Mouse (Mus musculus) stomach, embryonic 14.5 days (tissue): ENCODE data around the gene Gm17268. TPM values are rescaled to one million over a fixed set of nuclear protein-coding genes. Genes with fewer than 3 reads are reported as not detected.

ENCODE experiments used
- ATAC-seq: fragments of 200-750 bp; cut with Nextera tagmentation; 2 replicates; pipeline ENCODE4 v1.8.0; 2017; ENCODE audit warnings: low read depth, moderate TSS enrichment; ENCODE audit not compliant: insufficient number of reproducible peaks, insufficient read depth, low FRiP score
- H3K27ac ChIP-seq: fragments of 300-500 bp; sonication (generic); 2 replicates; pipeline ENCODE4 v1.5.1; 2014; ENCODE audit warnings: mild to moderate bottlenecking, low read length, moderate library complexity, mixed read lengths
- H3K27me3 ChIP-seq: fragments of 300-500 bp; sonication (generic); 2 replicates; pipeline ENCODE4 v1.6.1; 2014; ENCODE audit warnings: low read length, control low read depth, mixed read lengths; ENCODE audit not compliant: control insufficient read depth, insufficient read depth
- H3K36me3 ChIP-seq: fragments of 300-500 bp; sonication (generic); 2 replicates; pipeline ENCODE4 v1.6.1; 2014; ENCODE audit warnings: mild to moderate bottlenecking, control low read depth, low read length, moderate library complexity, mixed read lengths; ENCODE audit not compliant: control insufficient read depth, insufficient read depth
- H3K4me1 ChIP-seq: fragments of 300-500 bp; sonication (generic); 2 replicates; pipeline ENCODE4 v1.6.1; 2014; ENCODE audit warnings: low read length, control low read depth, mixed read lengths; ENCODE audit not compliant: control insufficient read depth, insufficient read depth
- H3K4me2 ChIP-seq: fragments of 300-500 bp; sonication (generic); replicated peaks from 2 replicates; pipeline ENCODE4 v1.6.1; 2014; ENCODE audit warnings: low read depth, low read length, control low read depth
- H3K4me3 ChIP-seq: fragments of 300-500 bp; sonication (generic); 2 replicates; pipeline ENCODE4 v1.5.1; 2014; ENCODE audit warnings: low read depth, low read length, control low read depth
- H3K9ac ChIP-seq: fragments of 300-500 bp; sonication (generic); replicated peaks from 2 replicates; pipeline ENCODE4 v1.6.1; 2014; ENCODE audit warnings: low read depth, mild to moderate bottlenecking, control low read depth, low read length, moderate library complexity, mixed read lengths
- H3K9me3 ChIP-seq: fragments of 300-500 bp; sonication (generic); 2 replicates; pipeline ENCODE4 v1.6.1; 2016; ENCODE audit warnings: low read depth, low read length, control low read depth; ENCODE audit not compliant: control insufficient read depth
- WGBS: fragments of 180-500 bp; shearing (Covaris S2); extraction: QIAGEN DNeasy Blood & Tissue Kit; methylation state at CpG from one replicate; pipeline ENCODE4 v1.1.7; 2014; 5-methylcytosine and 5-hydroxymethylcytosine counted together
- polyA plus RNA-seq: library from polyadenylated mRNA; unstranded; fragments of >200 nt; fragmentation: Nextera tagmentation; extraction: Ambion mirVana; gene quantifications from 2 replicates; pipeline ENCODE4 v1.2.1, GENCODE M21; 2014

Gene Gm17268
- polyA plus RNA-seq, 1 experiment from 2014 or later = not detected

DNA sequence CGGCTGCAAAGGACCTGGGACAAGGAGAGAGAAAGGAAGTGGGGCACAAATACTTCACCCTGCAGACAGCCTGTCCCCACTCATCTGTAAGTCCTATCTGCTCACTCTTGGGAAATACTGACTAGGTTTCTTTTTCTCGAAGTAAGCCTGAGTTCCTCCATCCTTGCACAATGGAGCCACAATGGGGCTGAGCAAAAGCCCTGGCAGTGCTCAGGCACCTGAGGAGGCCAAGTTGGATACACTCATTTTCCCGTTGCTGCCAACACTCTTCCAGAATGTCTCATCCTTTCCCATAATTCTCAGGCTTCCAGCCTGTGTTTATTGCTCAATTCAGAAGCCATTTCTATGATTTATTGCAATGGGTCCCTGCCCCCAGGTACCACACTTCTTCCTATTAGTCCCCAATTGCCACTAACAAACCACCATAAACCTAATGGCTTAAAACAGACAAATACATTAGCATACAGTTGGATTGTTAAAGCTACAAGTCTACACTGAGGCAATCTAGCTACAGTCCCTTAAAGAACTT is 834 bp upstream of the Gm17268 start:
- H3K36me3 ChIP-seq = no peaks in the 10 kb centered on the region
- 69% methylated on average over 3 of the region's 3 CpGs for WGBS
- no peak overlapping the region for H3K4me3 ChIP-seq
- no peak overlapping the region for H3K9ac ChIP-seq
- H3K27me3 ChIP-seq = no peaks in the 10 kb centered on the region
- H3K4me2 ChIP-seq = no peak overlapping the region
- H3K27ac ChIP-seq = no peak overlapping the region
- peaks cover 4% of the 10 kb centered on the region; the same call in 1 of the 2 replicates for H3K4me1 ChIP-seq
- no peak for ATAC-seq
- no peaks in the 10 kb centered on the region for H3K9me3 ChIP-seq

GRCm38 (mm10) chr11:82035857-82036256 is 2.5 kb downstream of the Gm17268 start:
- H3K4me1 ChIP-seq = peaks cover 13% of the 10 kb centered on the region; the same call in 1 of the 2 replicates
- H3K4me3 ChIP-seq = no peak overlapping the region
- no peaks in the 10 kb centered on the region for H3K27me3 ChIP-seq
- H3K4me2 ChIP-seq = no peak overlapping the region
- no peak for ATAC-seq
- H3K9ac ChIP-seq = no peak overlapping the region
- no peaks in the 10 kb centered on the region for H3K36me3 ChIP-seq
- no peaks in the 10 kb centered on the region for H3K9me3 ChIP-seq
- 83% methylated on average over 2 of the region's 2 CpGs for WGBS
- H3K27ac ChIP-seq = no peak overlapping the region

- no peak within 1 kb of the TSS for H3K4me3 ChIP-seq
- 35% methylated on average over 5 of the region's 5 CpGs for WGBS
- no peak within 1 kb of the TSS for H3K9ac ChIP-seq
- H3K36me3 ChIP-seq = no peaks in the 10 kb centered on the region
- ATAC-seq = no peak
- H3K4me2 ChIP-seq = no peak within 1 kb of the TSS
- peaks cover 13% of the 10 kb centered on the region; the same call in 1 of the 2 replicates for H3K4me1 ChIP-seq
- no peaks in the 10 kb centered on the region for H3K9me3 ChIP-seq
- no peaks in the 10 kb centered on the region for H3K27me3 ChIP-seq
- H3K27ac ChIP-seq = no peak within 1 kb of the TSS
These were observed 3.0 kb downstream of the Gm17268 start, which contains the start of gene Ccl2 for GRCm38 (mm10) chr11:82035356-82035755. Gene Ccl2, plus strand, starts transcription at chr11:82035571.

GRCm38 (mm10) chr11:82034446-82034845 is 3.9 kb downstream of the Gm17268 start:
- Histone ChIP-seq H3K9me3 (no peaks in the 10 kb centered on the region), H3K4me2 (no peak overlapping the region), H3K9ac (no peak overlapping the region), H3K27ac (no peak overlapping the region), H3K4me3 (no peak overlapping the region), H3K36me3 (no peaks in the 10 kb centered on the region), H3K4me1 (peaks cover 13% of the 10 kb centered on the region; the same call in 1 of the 2 replicates), H3K27me3 (no peaks in the 10 kb centered on the region)
- ATAC-seq = no peak
- WGBS = 79% methylated on average over 7 of the region's 7 CpGs

DNA sequence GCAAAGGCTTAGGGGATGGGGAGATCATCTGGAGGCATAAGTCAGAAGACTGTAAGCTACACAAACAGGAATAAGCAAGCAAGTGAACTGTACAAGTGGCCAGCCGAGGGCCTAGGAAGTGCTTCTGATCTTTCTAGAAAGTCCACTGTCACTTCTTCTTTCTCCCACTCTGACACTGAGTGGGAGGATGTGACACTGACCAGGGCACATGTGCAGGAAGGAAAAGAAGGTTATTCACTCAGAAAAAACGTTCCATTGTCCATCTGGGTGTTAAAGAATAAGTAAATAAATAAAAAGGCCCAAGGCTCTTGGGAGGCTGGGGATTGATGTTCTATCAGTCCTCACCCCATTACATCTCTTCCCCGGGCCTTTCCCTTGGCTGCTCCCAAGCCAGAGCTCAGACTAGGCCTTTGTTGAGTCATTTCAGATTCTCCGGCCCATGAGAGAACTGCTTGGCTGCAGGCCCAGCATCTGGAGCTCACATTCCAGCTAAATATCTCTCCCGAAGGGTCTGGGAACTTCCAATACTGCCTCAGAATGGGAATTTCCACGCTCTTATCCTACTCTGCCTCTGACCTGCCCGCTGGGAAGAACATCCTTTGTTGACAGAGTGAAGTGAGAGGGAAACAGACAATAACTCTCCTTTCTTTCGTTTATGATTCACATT is 5.6 kb downstream of the Gm17268 start:
- Histone ChIP-seq H3K9ac (no peak overlapping the region), H3K4me1 (peaks cover 13% of the 10 kb centered on the region; the same call in 1 of the 2 replicates), H3K9me3 (no peaks in the 10 kb centered on the region), H3K4me3 (no peak overlapping the region), H3K27me3 (no peaks in the 10 kb centered on the region), H3K4me2 (no peak overlapping the region), H3K27ac (peak overlapping the region; percentile 79), H3K36me3 (no peaks in the 10 kb centered on the region)
- ATAC-seq = peak; percentile 63; the same call in 1 of the 2 replicates
- WGBS = 26% methylated on average over 8 of the region's 8 CpGs

- Histone ChIP-seq H3K36me3 (no peaks in the 10 kb centered on the region), H3K9ac (no peak overlapping the region), H3K9me3 (no peaks in the 10 kb centered on the region), H3K27ac (peak overlapping the region; percentile 79; the same call in 1 of the 2 replicates), H3K4me2 (no peak overlapping the region), H3K27me3 (no peaks in the 10 kb centered on the region), H3K4me3 (no peak overlapping the region), H3K4me1 (peaks cover 13% of the 10 kb centered on the region; the same call in 1 of the 2 replicates)
- ATAC-seq = no peak
These were observed 6.2 kb downstream of the Gm17268 start for GRCm38 (mm10) chr11:82032136-82032535.

- Histone ChIP-seq H3K36me3 (no peaks in the 10 kb centered on the region), H3K27ac (no peak overlapping the region), H3K4me1 (peaks cover 10% of the 10 kb centered on the region; the same call in 1 of the 2 replicates), H3K9me3 (no peaks in the 10 kb centered on the region), H3K4me3 (no peak overlapping the region), H3K9ac (no peak overlapping the region), H3K4me2 (no peak overlapping the region), H3K27me3 (no peaks in the 10 kb centered on the region)
- WGBS = 72% methylated on average over 2 of the region's 2 CpGs
- no peak for ATAC-seq
These were observed 8.2 kb downstream of the Gm17268 start for GRCm38 (mm10) chr11:82030171-82030570.

DNA sequence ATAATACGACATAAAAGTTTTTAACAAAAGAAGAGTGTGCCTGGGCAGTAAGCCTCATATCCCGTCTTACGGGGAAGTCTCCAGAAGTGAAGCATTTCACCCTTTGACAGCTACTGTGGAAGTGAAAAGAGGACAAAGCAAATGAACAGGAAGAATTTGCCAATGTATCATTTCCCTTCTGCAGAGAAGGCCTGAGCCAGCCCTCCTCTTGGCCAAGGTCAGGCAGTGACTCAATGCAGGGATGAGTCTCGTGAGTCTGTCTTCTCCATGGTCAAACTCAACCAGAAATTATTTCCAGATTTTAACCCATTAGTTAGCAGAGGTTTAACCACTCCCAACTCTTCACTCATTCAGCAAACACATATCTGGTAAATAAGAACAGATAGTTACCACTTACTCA is 14.6 kb downstream of the Gm17268 start:
- Histone ChIP-seq H3K4me3 (no peak overlapping the region), H3K27me3 (no peaks in the 10 kb centered on the region), H3K36me3 (no peaks in the 10 kb centered on the region), H3K9me3 (no peaks in the 10 kb centered on the region), H3K27ac (no peak overlapping the region), H3K9ac (no peak overlapping the region), H3K4me2 (no peak overlapping the region), H3K4me1 (no peaks in the 10 kb centered on the region)
- 81% methylated on average over 4 of the region's 4 CpGs for WGBS
- ATAC-seq = no peak
